In genomic region chr3:57287438-57287837, GRCm38 (mm10) we compare ENCODE assay signal across 16 mouse cellular contexts. TPM values are rescaled to one million over a fixed set of nuclear protein-coding genes. Genes with fewer than 3 reads are reported as not detected.
DNase-seq lines count a peak whose midpoint lies in the region; ATAC-seq and TF ChIP-seq lines count a peak whose summit lies in the region.
"Had no signal": no experiment of that assay in that cellular context is flagged by ENCODE, and none has a peak within 500 bp of the region (broad histone marks: within the 10 kb centered on the region; RNA-seq: fewer than 3 reads in every experiment).

No protein-coding gene starts in this region.

- H3K4me1 ChIP-seq in forebrain, embryonic 14.5 days (ENCODE audit: control insufficient read depth, insufficient read depth, low read length) = 0 out of 2 replicates have a peak, but pooled peaks cover 3% of the 10 kb centered on the region
- 0 out of 2 replicates have a peak, but pooled peaks cover 5% of the 10 kb centered on the region for H3K4me1 ChIP-seq in forebrain, embryonic 12.5 days
- peaks cover 18% of the 10 kb centered on the region for H3K4me1 ChIP-seq in kidney, embryonic 16.5 days (ENCODE audit: insufficient read depth, low read length)
- H3K4me1 ChIP-seq: embryonic facial prominence, embryonic 12.5 days had no signal

- no peak overlapping the region for H3K27ac ChIP-seq in forebrain, embryonic 14.5 days (ENCODE audit: low read depth, low read length)
- H3K27ac ChIP-seq in forebrain, embryonic 12.5 days = no peak overlapping the region
- H3K27ac ChIP-seq in kidney, embryonic 16.5 days (ENCODE audit: low read length) = peak overlapping the region; percentile 88; the same call in 1 of the 2 replicates
- H3K27ac ChIP-seq: liver, embryonic 13.5 days had no signal

- H3K36me3 ChIP-seq in forebrain, embryonic 14.5 days (ENCODE audit: control insufficient read depth, insufficient read depth, low read length) = no peaks in the 10 kb centered on the region
- no peaks in the 10 kb centered on the region for H3K36me3 ChIP-seq in forebrain, embryonic 12.5 days (replicated peaks)
- peaks cover 6% of the 10 kb centered on the region for H3K36me3 ChIP-seq in kidney, embryonic 16.5 days (ENCODE audit: insufficient read depth, low read length)
- H3K36me3 ChIP-seq: embryonic facial prominence, embryonic 12.5 days; liver, embryonic 13.5 days had no signal

- TF ChIP-seq POLR2A in brain, embryonic 14.5 days (IDR thresholded peaks at IDR 0.05; ENCODE audit: borderline replicate concordance, extremely low read depth, insufficient read depth, insufficient read length, poor library complexity, severe bottlenecking) = no peak

- peak; percentile 30 for DNase-seq in forebrain, embryonic 14.5 days (ENCODE audit: low spot score)
- no peak for DNase-seq in kidney, postnatal 14 days
- peak; percentile 50 for DNase-seq in brain, embryonic 14.5 days (ENCODE audit: low read depth)
- peak; percentile 43 for DNase-seq in lung, postnatal 10 days
- no peak for DNase-seq in thymus, postnatal 25 days
- DNase-seq: cerebellum, adult 8-10 months; gastrocnemius, postnatal 14 days; kidney, postnatal 10 days; liver, embryonic 13.5 days; right cerebral cortex, adult 18-20 months; thymus, adult 18-20 months had no signal

- ATAC-seq in forebrain, embryonic 14.5 days = no peak
- no peak for ATAC-seq in forebrain, embryonic 12.5 days (ENCODE audit: low FRiP score)
- ATAC-seq in kidney, embryonic 16.5 days (ENCODE audit: low FRiP score, low TSS enrichment) = no peak
- ATAC-seq in activated CD4-positive, CD25-positive, alpha-beta regulatory T cell, adult 4 months = no peak
- ATAC-seq: forebrain, embryonic 16.5 days had no signal

- no peaks in the 10 kb centered on the region for H3K9me3 ChIP-seq in forebrain, embryonic 14.5 days (replicated peaks; ENCODE audit: control insufficient read depth, low read length)
- H3K9me3 ChIP-seq in forebrain, embryonic 12.5 days = no peaks in the 10 kb centered on the region
- H3K9me3 ChIP-seq in kidney, embryonic 16.5 days (ENCODE audit: low read length) = no peaks in the 10 kb centered on the region
- H3K9me3 ChIP-seq: embryonic facial prominence, embryonic 12.5 days; liver, embryonic 13.5 days had no signal

- H3K27me3 ChIP-seq in forebrain, embryonic 14.5 days (replicated peaks; ENCODE audit: control insufficient read depth, insufficient read depth, low read length) = no peaks in the 10 kb centered on the region
- H3K27me3 ChIP-seq in forebrain, embryonic 12.5 days = no peaks in the 10 kb centered on the region
- no peaks in the 10 kb centered on the region for H3K27me3 ChIP-seq in kidney, embryonic 16.5 days (ENCODE audit: insufficient read depth, low read length)
- H3K27me3 ChIP-seq: embryonic facial prominence, embryonic 12.5 days; liver, embryonic 13.5 days had no signal

- no peak overlapping the region for H3K4me2 ChIP-seq in forebrain, embryonic 14.5 days (ENCODE audit: low read length)
- no peak overlapping the region for H3K4me2 ChIP-seq in forebrain, embryonic 12.5 days
- H3K4me2 ChIP-seq in kidney, embryonic 16.5 days (replicated peaks; ENCODE audit: low read depth, low read length) = no peak overlapping the region
- H3K4me2 ChIP-seq: embryonic facial prominence, embryonic 12.5 days; liver, embryonic 13.5 days had no signal

- no peak overlapping the region for H3K9ac ChIP-seq in forebrain, embryonic 14.5 days (ENCODE audit: low read length)
- H3K9ac ChIP-seq in forebrain, embryonic 12.5 days = no peak overlapping the region
- no peak overlapping the region for H3K9ac ChIP-seq in kidney, embryonic 16.5 days (replicated peaks; ENCODE audit: low read length)
- H3K9ac ChIP-seq: embryonic facial prominence, embryonic 12.5 days; liver, embryonic 13.5 days had no signal

- no peak overlapping the region for H3K4me3 ChIP-seq in forebrain, embryonic 14.5 days (ENCODE audit: low read depth, low read length)
- no peak overlapping the region for H3K4me3 ChIP-seq in forebrain, embryonic 12.5 days (replicated peaks)
- H3K4me3 ChIP-seq in kidney, embryonic 16.5 days (ENCODE audit: low read length) = no peak overlapping the region
- H3K4me3 ChIP-seq: embryonic facial prominence, embryonic 12.5 days; liver, embryonic 13.5 days had no signal

- 42% methylated on average over 4 of the region's 4 CpGs for WGBS in forebrain, embryonic 14.5 days
- 58% methylated on average over 4 of the region's 4 CpGs for WGBS in forebrain, embryonic 12.5 days
- 41% methylated on average over 4 of the region's 4 CpGs for WGBS in kidney, embryonic 16.5 days

- no peak for TF ChIP-seq CTCF in brain, embryonic 14.5 days (IDR thresholded peaks at IDR 0.05; ENCODE audit: borderline replicate concordance, extremely low read depth, insufficient read depth, insufficient read length)

RNA-seq across cellular contexts. Expression of gene Tm4sf1, which starts 14.3 kb away (rescaled TPM):
- polyA plus RNA-seq in forebrain, embryonic 14.5 days (2014; fragmentation: Nextera tagmentation; extraction: Ambion mirVana) = 20.9 and 23.8 TPM in 2 replicates
- 7.9 and 13.1 TPM in 2 replicates for polyA plus RNA-seq in forebrain, embryonic 12.5 days (2016; fragmentation: Nextera tagmentation; extraction: Ambion mirVana)
- 227 and 249 TPM in 2 replicates for polyA plus RNA-seq in kidney, embryonic 16.5 days (2015; fragmentation: Nextera tagmentation; extraction: Ambion mirVana)
- 11.3 and 18.4 TPM in 2 replicates for polyA plus RNA-seq in brain, embryonic 14.5 days (2012; rRNA removed)
- under 1 TPM in 1 of 2 experiments, not detected in 1; 0.58 TPM for polyA plus RNA-seq in activated CD4-positive, CD25-positive, alpha-beta regulatory T cell, adult 4 months (2017; shearing (Covaris generic))

Comparison
In these comparisons a context has a peak if more than half of its experiments do, and no peak if none do; other contexts are left out.
1. DNase-seq: peak in forebrain, embryonic 14.5 days (single experiment), brain, embryonic 14.5 days (single experiment) and lung, postnatal 10 days (single experiment); none in kidney, postnatal 14 days (single experiment) and thymus, postnatal 25 days (single experiment).